Mouse (Mus musculus): ENCODE results near the gene Rrh.
"Not testable (repeated sequence)": the region's sequence is repeated elsewhere in the genome, so short reads cannot be mapped to it uniquely, and the experiment has no call there.

Gene Rrh

GRCm38 (mm10) chr3:129781435-129781834 is 41.0 kb downstream of the Rrh start:
- DNase-seq, result no peak

GRCm38 (mm10) chr3:129771210-129771609 is 51.2 kb downstream of the Rrh start:
- DNase-seq, result no peak

DNA sequence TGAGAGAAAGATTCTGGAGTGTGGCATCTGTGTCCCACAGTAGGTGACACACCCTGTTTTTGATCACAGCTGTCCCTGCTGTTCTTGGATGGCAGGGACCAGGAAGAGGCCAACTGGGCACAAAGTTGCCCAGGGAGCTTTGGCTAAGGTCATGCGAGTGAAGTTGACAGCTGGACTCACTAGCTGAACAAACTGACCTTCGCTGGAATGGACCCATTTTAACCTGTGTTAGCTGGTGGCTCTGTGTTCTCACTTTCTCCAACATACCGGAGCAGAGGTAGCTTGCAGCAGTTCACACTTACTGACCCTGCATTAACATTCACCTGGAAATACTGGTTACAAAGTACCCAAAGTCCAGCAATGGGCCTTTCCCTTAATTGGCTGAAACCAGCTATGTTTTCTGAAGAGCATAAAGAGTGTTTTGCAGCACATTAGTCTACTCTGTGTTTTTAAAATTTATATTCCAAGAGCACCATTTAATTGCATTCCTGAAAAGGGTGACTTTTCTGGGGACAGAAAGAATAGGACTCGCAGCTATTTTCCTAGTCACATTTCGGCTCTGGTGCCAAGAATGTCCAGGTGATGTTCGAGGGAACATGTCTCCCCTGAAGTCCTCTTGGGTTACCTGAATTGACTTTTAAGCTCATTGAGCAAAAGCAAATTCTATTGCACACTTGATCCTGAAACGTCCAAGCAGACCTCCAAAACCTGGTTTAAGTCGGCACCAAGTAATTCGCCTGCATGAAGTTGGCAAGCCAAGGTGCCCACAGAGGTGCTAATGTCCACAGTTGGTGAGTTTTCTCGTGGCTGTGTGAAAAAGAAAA is 55.2 kb downstream of the Rrh start:
- no peak for DNase-seq

DNA sequence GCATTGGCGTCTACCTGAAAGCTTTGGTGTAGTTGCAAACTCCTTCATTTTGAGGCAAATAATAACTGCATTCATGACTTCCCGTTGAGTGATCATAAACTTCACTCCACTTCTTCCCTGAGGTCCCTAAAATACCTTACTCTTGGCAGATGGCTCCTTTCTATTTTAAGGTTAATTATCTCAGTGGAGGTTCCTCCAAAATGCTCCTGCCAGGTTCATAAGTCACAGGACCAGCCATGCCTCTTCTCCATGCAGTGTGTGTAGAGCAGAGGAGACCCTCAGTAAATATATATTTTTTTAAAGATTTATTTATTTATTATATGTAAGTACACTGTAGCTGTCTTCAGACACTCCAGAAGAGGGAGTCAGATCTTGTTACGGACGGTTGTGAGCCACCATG is 56.3 kb downstream of the Rrh start:
- DNase-seq, result no peak

- DNase-seq, result not testable (repeated sequence)
These were observed 64.8 kb downstream of the Rrh start for GRCm38 (mm10) chr3:129757599-129757998.

DNA sequence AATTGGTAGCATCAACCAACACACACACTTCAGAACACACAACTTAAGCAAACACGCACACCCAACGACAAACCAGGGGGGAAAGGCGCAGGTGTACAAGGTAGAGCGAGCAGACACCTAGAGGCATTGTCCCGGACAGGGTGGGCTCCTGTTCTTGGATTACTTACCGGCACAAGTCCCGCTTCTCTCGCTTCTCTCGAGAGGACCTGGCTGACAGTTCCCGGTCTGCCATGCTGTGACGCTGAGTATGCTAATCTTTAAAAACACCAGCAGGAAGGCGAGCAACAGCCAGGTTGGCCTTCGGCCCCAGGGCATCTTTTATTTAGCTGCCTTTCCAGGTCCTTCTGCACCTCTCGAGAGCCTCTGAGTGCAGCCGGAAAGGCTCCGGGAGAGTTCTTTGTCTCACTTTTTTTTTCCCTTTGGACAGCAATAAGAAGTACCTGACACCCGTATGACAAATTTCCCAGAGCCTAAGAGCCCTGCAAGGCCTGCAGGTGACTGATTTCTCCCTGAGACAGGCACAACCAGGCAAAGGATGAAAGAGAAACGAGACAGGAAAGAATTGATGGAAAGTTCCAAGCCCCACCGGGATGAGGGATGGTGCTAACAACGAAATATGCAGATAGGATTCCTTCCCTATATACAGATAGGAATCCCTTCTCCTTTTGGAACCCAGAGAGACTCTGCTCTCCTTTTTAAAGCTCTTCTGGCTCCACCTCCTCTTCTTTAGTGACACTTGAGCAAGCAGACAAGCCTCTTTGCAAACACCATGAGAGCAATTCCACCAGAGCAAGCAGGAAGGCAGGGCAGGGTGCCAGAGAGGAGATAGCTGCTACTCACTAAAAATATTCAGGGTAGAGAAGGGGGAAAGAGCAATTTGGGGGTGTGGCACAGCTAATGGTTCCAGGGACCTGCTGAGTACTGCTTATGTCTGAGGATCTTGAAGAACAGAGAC is 67.5 kb downstream of the Rrh start, which contains the start of gene Egf:
TSS of gene Egf (minus strand) at position 667 of the 955 bp plus-strand sequence.
- DNase-seq, result peak; percentile 23

Data from lung, postnatal 10 days (tissue).